Comparison of ENCODE assay signal across 9 mouse cellular contexts in the genomic region with DNA sequence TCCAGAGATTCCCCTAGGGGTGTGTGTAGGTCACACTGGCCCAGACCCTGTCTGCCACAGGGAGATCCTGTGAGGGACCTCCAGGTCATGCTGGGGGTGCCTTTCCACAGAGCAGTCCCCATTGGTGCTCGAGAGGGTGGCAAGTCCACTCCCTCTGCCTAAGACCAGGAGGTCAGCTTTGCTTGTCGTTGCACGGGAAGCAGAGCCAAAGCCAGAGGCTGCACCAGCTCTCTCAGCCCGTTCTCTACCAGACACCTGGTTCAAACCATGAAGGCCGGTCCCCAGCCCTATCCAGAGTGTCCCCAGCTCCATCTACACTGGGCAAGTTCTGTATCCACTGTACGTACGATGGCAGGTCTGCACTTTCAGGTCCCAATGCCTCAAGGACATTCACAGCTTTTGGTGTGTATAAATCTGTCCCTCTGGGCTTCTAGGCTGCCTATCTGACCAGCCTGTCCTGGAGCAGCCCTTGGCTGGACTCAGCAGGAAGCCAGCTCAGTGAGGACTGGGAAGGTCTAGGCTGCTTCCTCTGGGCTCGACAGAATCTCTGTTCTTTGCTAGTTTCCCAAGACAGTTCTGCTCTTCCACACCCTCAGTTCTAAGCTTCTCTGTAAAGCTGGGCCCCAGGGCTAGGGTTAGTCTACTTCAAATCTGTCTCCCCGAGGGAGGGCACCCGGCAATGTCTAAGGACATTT. TPM values are rescaled to one million over a fixed set of nuclear protein-coding genes. Genes with fewer than 3 reads are reported as not detected.
DNase-seq lines count a peak whose midpoint lies in the region; ATAC-seq and TF ChIP-seq lines count a peak whose summit lies in the region.
"Had no signal": no experiment of that assay in that cellular context is flagged by ENCODE, and none has a peak within 500 bp of the region (broad histone marks: within the 10 kb centered on the region; RNA-seq: fewer than 3 reads in every experiment).

No protein-coding gene starts in this region.

- no peaks in the 10 kb centered on the region for H3K27me3 ChIP-seq in G1E (ENCODE audit: insufficient read depth, low read length)
- H3K27me3 ChIP-seq in heart, embryonic 15.5 days = no peaks in the 10 kb centered on the region
- no peaks in the 10 kb centered on the region for H3K27me3 ChIP-seq in liver, embryonic 16.5 days (ENCODE audit: control insufficient read depth, insufficient read depth, low read depth, low read length)

- peak overlapping the region; percentile 16; the same call in 1 of the 2 replicates for H3K9ac ChIP-seq in heart, embryonic 15.5 days
- peak overlapping the region; percentile 81 for H3K9ac ChIP-seq in liver, embryonic 16.5 days (ENCODE audit: low read depth, low read length)

- peak; percentile 95 for DNase-seq in heart, adult 11 months
- no peak for DNase-seq in heart, postnatal 4 days
- DNase-seq in G1E (ENCODE audit: low spot score) (no peak), MN1 (ENCODE audit: low spot score) (no peak)
- no peak for DNase-seq in urinary bladder, postnatal 4 days (ENCODE audit: low spot score in 2 of 2)
- DNase-seq in adrenal gland, postnatal 10 days = no peak
- DNase-seq: B cell, adult 2 months had no signal

- ATAC-seq in G1E (ENCODE audit: extremely low read depth, insufficient number of reproducible peaks, low FRiP score, poor library complexity, severe bottlenecking) = no peak
- no peak for ATAC-seq in heart, embryonic 15.5 days (replicated peaks; ENCODE audit: insufficient number of reproducible peaks, insufficient read depth, low FRiP score, low read depth)
- ATAC-seq in liver, embryonic 16.5 days (ENCODE audit: low read depth) = no peak

- peaks cover 98% of the 10 kb centered on the region for H3K4me1 ChIP-seq in G1E (ENCODE audit: insufficient read depth, low read depth, low read length)
- H3K4me1 ChIP-seq in heart, embryonic 15.5 days (replicated peaks) = peaks cover 77% of the 10 kb centered on the region
- peaks cover 91% of the 10 kb centered on the region for H3K4me1 ChIP-seq in liver, embryonic 16.5 days (ENCODE audit: control insufficient read depth, low read depth, low read length)

- H3K4me3 ChIP-seq in G1E (ENCODE audit: low read depth, low read length) = peak overlapping the region; percentile 71; the same call in 1 of the 2 replicates
- H3K4me3 ChIP-seq in heart, embryonic 15.5 days = no peak overlapping the region
- H3K4me3 ChIP-seq in liver, embryonic 16.5 days (ENCODE audit: low read depth, low read length) = peak overlapping the region; percentile 66

- H3K4me2 ChIP-seq in heart, embryonic 15.5 days = no peak overlapping the region; the same call in 1 of the 2 replicates
- H3K4me2 ChIP-seq in liver, embryonic 16.5 days (ENCODE audit: low read depth, low read length) = peak overlapping the region; percentile 92

- H3K36me3 ChIP-seq in G1E (replicated peaks) = peaks cover 82% of the 10 kb centered on the region
- 0 out of 2 replicates have a peak, but pooled peaks cover 5% of the 10 kb centered on the region for H3K36me3 ChIP-seq in heart, embryonic 15.5 days
- no peaks in the 10 kb centered on the region for H3K36me3 ChIP-seq in liver, embryonic 16.5 days (ENCODE audit: control insufficient read depth, insufficient read depth)

- no peaks in the 10 kb centered on the region for H3K9me3 ChIP-seq in G1E (replicated peaks)
- H3K9me3 ChIP-seq in heart, embryonic 15.5 days (replicated peaks) = no peaks in the 10 kb centered on the region
- H3K9me3 ChIP-seq in liver, embryonic 16.5 days (replicated peaks; ENCODE audit: control insufficient read depth, low read length) = no peaks in the 10 kb centered on the region

- WGBS in heart, embryonic 15.5 days = 46% methylated on average over 10 of the region's 10 CpGs
- WGBS in liver, embryonic 16.5 days (ENCODE audit: insufficient replicate concordance) = 51% methylated on average over 10 of the region's 10 CpGs

- no peak for TF ChIP-seq CTCF in G1E (IDR thresholded peaks at IDR 0.05; ENCODE audit: low read depth, low read length)

- peak overlapping the region; percentile 90 for H3K27ac ChIP-seq in heart, embryonic 15.5 days
- H3K27ac ChIP-seq in liver, embryonic 16.5 days (ENCODE audit: low read length) = peak overlapping the region; percentile 94

RNA-seq across cellular contexts. Expression of gene G430095P16Rik, which starts 2.6 kb away (rescaled TPM):
- 1 to 10 TPM; 1.1 to 1.3 TPM for total RNA-seq in heart, postnatal 4 days (2021)
- total RNA-seq in G1E (2014; fragmentation: Nextera tagmentation) (39.9 and 54.3 TPM in 2 replicates), G1E (2017) (11.0 and 11.3 TPM in 2 replicates)
- polyA plus RNA-seq in G1E (2012) = 35.2 and 42.7 TPM in 2 replicates
- 4.5 TPM in 2 replicates for polyA plus RNA-seq in heart, embryonic 15.5 days (2015; fragmentation: Nextera tagmentation; extraction: Ambion mirVana)
- 7.0 and 7.8 TPM in 2 replicates for polyA plus RNA-seq in liver, embryonic 16.5 days (2015; fragmentation: Nextera tagmentation; extraction: Ambion mirVana)
- under 1 TPM; 0.51 to 0.88 TPM for total RNA-seq in adrenal gland, postnatal 10 days (2021)

RNA-seq across cellular contexts. Expression of gene Lyl1, which starts 24.1 kb away (rescaled TPM):
- total RNA-seq in heart, postnatal 4 days (2021) = 10 to 100 TPM in 1 of 2 experiments, 1 to 10 TPM in 1; 9.6 to 10.6 TPM
- total RNA-seq in G1E (2014; fragmentation: Nextera tagmentation) (136 and 138 TPM in 2 replicates), G1E (2017) (81.2 and 95.6 TPM in 2 replicates)
- 550 and 561 TPM in 2 replicates for polyA plus RNA-seq in G1E (2012)
- 9.2 and 13.2 TPM in 2 replicates for polyA plus RNA-seq in heart, embryonic 15.5 days (2015; fragmentation: Nextera tagmentation; extraction: Ambion mirVana)
- polyA plus RNA-seq in liver, embryonic 16.5 days (2015; fragmentation: Nextera tagmentation; extraction: Ambion mirVana) = 43.7 and 45.6 TPM in 2 replicates
- total RNA-seq in adrenal gland, postnatal 10 days (2021) = 1 to 10 TPM; 7.8 to 8.5 TPM

RNA-seq across cellular contexts. Expression of gene Nacc1, which starts 37.7 kb away (rescaled TPM):
- 10 to 100 TPM; 65.0 to 68.7 TPM for total RNA-seq in heart, postnatal 4 days (2021)
- total RNA-seq in G1E (2014; fragmentation: Nextera tagmentation) (120 and 125 TPM in 2 replicates), G1E (2017) (48.1 and 54.5 TPM in 2 replicates)
- 207 and 224 TPM in 2 replicates for polyA plus RNA-seq in G1E (2012)
- 10.7 and 14.6 TPM in 2 replicates for polyA plus RNA-seq in heart, embryonic 15.5 days (2015; fragmentation: Nextera tagmentation; extraction: Ambion mirVana)
- 5.4 and 6.3 TPM in 2 replicates for polyA plus RNA-seq in liver, embryonic 16.5 days (2015; fragmentation: Nextera tagmentation; extraction: Ambion mirVana)
- total RNA-seq in adrenal gland, postnatal 10 days (2021) = 10 to 100 TPM; 59.1 to 62.9 TPM

RNA-seq across cellular contexts. Expression of gene Trmt1, which starts 39.3 kb away (rescaled TPM):
- total RNA-seq in heart, postnatal 4 days (2021) = 10 to 100 TPM; 47.4 to 48.8 TPM
- total RNA-seq in G1E (2014; fragmentation: Nextera tagmentation) (63.3 and 64.9 TPM in 2 replicates), G1E (2017) (68.2 and 96.4 TPM in 2 replicates)
- 244 and 260 TPM in 2 replicates for polyA plus RNA-seq in G1E (2012)
- 40.6 and 47.4 TPM in 2 replicates for polyA plus RNA-seq in heart, embryonic 15.5 days (2015; fragmentation: Nextera tagmentation; extraction: Ambion mirVana)
- 27.3 and 27.7 TPM in 2 replicates for polyA plus RNA-seq in liver, embryonic 16.5 days (2015; fragmentation: Nextera tagmentation; extraction: Ambion mirVana)
- total RNA-seq in adrenal gland, postnatal 10 days (2021) = 10 to 100 TPM; 63.4 to 82.8 TPM

Comparison
In these comparisons a context has a peak if more than half of its experiments do, and no peak if none do; other contexts are left out.
1. RNA of gene G430095P16Rik, which starts 2.6 kb away (total RNA-seq): 11.0 to 54.3 TPM in G1E; 1.1 to 1.3 TPM in heart, postnatal 4 days and 0.51 to 0.88 TPM in adrenal gland, postnatal 10 days; every median in the first group is over 4 times any median in the second.
2. RNA of gene Lyl1, which starts 24.1 kb away (total RNA-seq): 81.2 to 138 TPM in G1E; 9.6 to 10.6 TPM in heart, postnatal 4 days and 7.8 to 8.5 TPM in adrenal gland, postnatal 10 days; every median in the first group is over 4 times any median in the second.